ENCODE assay signal across 18 mouse cellular contexts in genomic region chr5:64315088-64315487, GRCm38 (mm10).
A peak's percentile ranks its signal among the peaks of the same experiment; 100 is the strongest.
DNase-seq lines count a peak whose midpoint lies in the region; ATAC-seq lines count a peak whose summit lies in the region.
"Had no signal": no experiment of that assay in that cellular context is flagged by ENCODE, and none has a peak within 500 bp of the region (broad histone marks: within the 10 kb centered on the region; RNA-seq: fewer than 3 reads in every experiment).

No protein-coding gene starts in this region.

- peak; percentile 42; the same call in 1 of the 2 replicates for ATAC-seq in forebrain, embryonic 15.5 days (replicated peaks)
- ATAC-seq in forebrain, embryonic 13.5 days: no peak
- ATAC-seq in kidney, embryonic 15.5 days (replicated peaks; ENCODE audit: low FRiP score): 0 out of 2 replicates have a peak, but pooled peaks have one; percentile 35
- ATAC-seq in hindbrain, embryonic 13.5 days (ENCODE audit: low FRiP score): no peak

- 0 out of 2 replicates have a peak, but pooled peaks cover 2% of the 10 kb centered on the region for H3K36me3 ChIP-seq in forebrain, embryonic 15.5 days
- H3K36me3 ChIP-seq in forebrain, embryonic 13.5 days (ENCODE audit: poor library complexity, severe bottlenecking): peaks cover 35% of the 10 kb centered on the region
- H3K36me3 ChIP-seq in kidney, embryonic 15.5 days: peaks cover 33% of the 10 kb centered on the region
- peaks cover 14% of the 10 kb centered on the region for H3K36me3 ChIP-seq in hindbrain, embryonic 13.5 days

- no peak overlapping the region for H3K9ac ChIP-seq in forebrain, embryonic 15.5 days (replicated peaks)
- no peak overlapping the region for H3K9ac ChIP-seq in forebrain, embryonic 13.5 days
- H3K9ac ChIP-seq in kidney, embryonic 15.5 days: no peak overlapping the region
- H3K9ac ChIP-seq in hindbrain, embryonic 13.5 days: no peak overlapping the region
- H3K9ac ChIP-seq: heart, embryonic 13.5 days; liver, embryonic 13.5 days had no signal

- H3K27ac ChIP-seq in forebrain, embryonic 15.5 days (replicated peaks): no peak overlapping the region
- H3K27ac ChIP-seq in forebrain, embryonic 13.5 days: no peak overlapping the region
- H3K27ac ChIP-seq in kidney, embryonic 15.5 days: peak overlapping the region; percentile 80
- H3K27ac ChIP-seq in hindbrain, embryonic 13.5 days: peak overlapping the region; percentile 58
- H3K27ac ChIP-seq: heart, embryonic 13.5 days; liver, embryonic 13.5 days had no signal

- no peak for DNase-seq in kidney, postnatal 25 days
- peak; percentile 23 for DNase-seq in lung, postnatal 25 days (ENCODE audit: low spot score)
- DNase-seq in lung, postnatal 10 days: no peak
- no peak for DNase-seq in urinary bladder, postnatal 14 days (ENCODE audit: low spot score)
- DNase-seq: adrenal gland, adult 2 months; cerebellum, postnatal 10 days; heart, postnatal 4 days; left cerebral cortex, postnatal 4 days; liver, embryonic 13.5 days; right cerebral cortex, adult 18-20 months; thymus, adult 2 months had no signal

- H3K4me1 ChIP-seq in forebrain, embryonic 15.5 days: peaks cover 8% of the 10 kb centered on the region
- H3K4me1 ChIP-seq in forebrain, embryonic 13.5 days: peaks cover 16% of the 10 kb centered on the region
- peaks cover 43% of the 10 kb centered on the region for H3K4me1 ChIP-seq in kidney, embryonic 15.5 days
- peaks cover 30% of the 10 kb centered on the region for H3K4me1 ChIP-seq in hindbrain, embryonic 13.5 days (replicated peaks)

- H3K4me2 ChIP-seq in forebrain, embryonic 15.5 days (replicated peaks): no peak overlapping the region
- no peak overlapping the region for H3K4me2 ChIP-seq in forebrain, embryonic 13.5 days
- H3K4me2 ChIP-seq in kidney, embryonic 15.5 days: no peak overlapping the region
- no peak overlapping the region for H3K4me2 ChIP-seq in hindbrain, embryonic 13.5 days
- H3K4me2 ChIP-seq: heart, embryonic 13.5 days; liver, embryonic 13.5 days had no signal

- no peaks in the 10 kb centered on the region for H3K9me3 ChIP-seq in forebrain, embryonic 15.5 days
- no peaks in the 10 kb centered on the region for H3K9me3 ChIP-seq in forebrain, embryonic 13.5 days (replicated peaks)
- no peaks in the 10 kb centered on the region for H3K9me3 ChIP-seq in kidney, embryonic 15.5 days (replicated peaks)
- no peaks in the 10 kb centered on the region for H3K9me3 ChIP-seq in hindbrain, embryonic 13.5 days
- H3K9me3 ChIP-seq: forebrain, embryonic 10.5 days; heart, embryonic 13.5 days; liver, embryonic 13.5 days had no signal

- 86% methylated on average over 1 of the region's 1 CpGs for WGBS in forebrain, embryonic 15.5 days
- WGBS in forebrain, embryonic 13.5 days: 89% methylated on average over 1 of the region's 1 CpGs
- WGBS in kidney, embryonic 15.5 days: 87% methylated on average over 1 of the region's 1 CpGs
- WGBS in hindbrain, embryonic 13.5 days: 92% methylated on average over 1 of the region's 1 CpGs

- H3K4me3 ChIP-seq in forebrain, embryonic 15.5 days: no peak overlapping the region
- H3K4me3 ChIP-seq in forebrain, embryonic 13.5 days: no peak overlapping the region
- no peak overlapping the region for H3K4me3 ChIP-seq in kidney, embryonic 15.5 days (replicated peaks)
- no peak overlapping the region for H3K4me3 ChIP-seq in hindbrain, embryonic 13.5 days
- H3K4me3 ChIP-seq: forebrain, embryonic 10.5 days; heart, embryonic 13.5 days; layer of hippocampus, adult 2 months; liver, embryonic 13.5 days had no signal

- H3K27me3 ChIP-seq in forebrain, embryonic 15.5 days: no peaks in the 10 kb centered on the region
- H3K27me3 ChIP-seq in forebrain, embryonic 13.5 days: no peaks in the 10 kb centered on the region
- no peaks in the 10 kb centered on the region for H3K27me3 ChIP-seq in kidney, embryonic 15.5 days
- no peaks in the 10 kb centered on the region for H3K27me3 ChIP-seq in hindbrain, embryonic 13.5 days
- H3K27me3 ChIP-seq: heart, embryonic 13.5 days; liver, embryonic 13.5 days had no signal

Comparison
In these comparisons a context has a peak if more than half of its experiments do, and no peak if none do; other contexts are left out.
1. ATAC-seq: peak in forebrain, embryonic 15.5 days (single experiment) and kidney, embryonic 15.5 days (single experiment); none in forebrain, embryonic 13.5 days (single experiment) and hindbrain, embryonic 13.5 days (single experiment).
2. H3K27ac ChIP-seq: peak in kidney, embryonic 15.5 days (single experiment) and hindbrain, embryonic 13.5 days (single experiment); none in forebrain, embryonic 15.5 days (single experiment) and forebrain, embryonic 13.5 days (single experiment).